Mouse (Mus musculus) frontal cortex, postnatal 14 days (tissue): ENCODE data around the gene Actr3.

Source experiments
- DNase-seq, 2 experiments: peaks; one replicate each; pipeline ENCODE4 v3.0.0; 2022; ENCODE audit warnings: low spot score in 2 of 2

The Actr3 gene

DNA sequence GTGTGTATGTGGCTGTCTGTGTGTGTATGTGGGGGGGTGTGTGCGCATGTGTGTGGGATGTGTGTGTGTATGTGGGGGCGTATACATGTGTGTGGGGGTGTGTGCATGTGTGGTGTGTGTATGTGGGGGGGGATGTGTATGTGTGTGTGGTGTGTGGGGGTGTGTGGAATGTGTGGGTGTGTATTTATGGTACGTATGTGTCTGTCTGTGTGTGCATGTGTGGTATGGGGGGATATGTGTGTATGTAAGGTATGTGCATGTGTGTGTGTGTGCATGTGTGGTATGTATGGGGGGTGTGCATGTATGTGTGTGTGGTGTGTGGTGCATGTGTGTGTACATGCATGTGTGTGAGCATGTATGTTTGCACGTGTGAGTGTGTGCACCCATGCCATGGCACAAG lies 70.0 kb downstream of the Actr3 start:
- no peak for DNase-seq

DNA sequence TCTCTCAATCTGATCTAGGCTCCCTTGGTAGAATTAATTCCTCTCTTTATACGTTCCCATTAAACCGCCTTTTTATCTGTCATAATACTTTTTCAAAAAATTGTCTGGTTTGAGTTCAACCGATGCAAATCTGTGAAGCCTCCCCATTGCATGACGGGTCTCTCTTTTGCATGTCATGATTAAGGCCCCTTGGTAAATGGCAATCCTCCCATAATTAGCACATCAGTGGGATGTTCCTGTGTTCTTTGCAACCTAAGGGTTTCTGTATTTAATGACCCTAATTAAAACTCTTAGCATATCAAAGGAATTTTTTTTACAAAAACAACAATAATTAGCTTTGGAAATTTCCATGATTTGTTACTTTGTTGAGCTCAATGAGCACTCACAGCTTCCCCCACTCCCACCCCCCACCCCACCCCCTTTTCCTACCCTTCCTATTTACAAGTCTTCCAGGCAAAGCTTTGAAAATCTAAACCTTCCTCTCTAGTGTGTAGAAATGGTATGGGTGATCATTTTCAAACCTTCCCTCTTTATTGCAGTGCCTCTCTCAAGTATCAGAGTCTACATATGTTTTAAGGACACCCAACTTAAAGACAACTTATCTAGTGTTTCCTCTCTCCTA lies 84.0 kb downstream of the Actr3 start:
- DNase-seq: no peak

DNA sequence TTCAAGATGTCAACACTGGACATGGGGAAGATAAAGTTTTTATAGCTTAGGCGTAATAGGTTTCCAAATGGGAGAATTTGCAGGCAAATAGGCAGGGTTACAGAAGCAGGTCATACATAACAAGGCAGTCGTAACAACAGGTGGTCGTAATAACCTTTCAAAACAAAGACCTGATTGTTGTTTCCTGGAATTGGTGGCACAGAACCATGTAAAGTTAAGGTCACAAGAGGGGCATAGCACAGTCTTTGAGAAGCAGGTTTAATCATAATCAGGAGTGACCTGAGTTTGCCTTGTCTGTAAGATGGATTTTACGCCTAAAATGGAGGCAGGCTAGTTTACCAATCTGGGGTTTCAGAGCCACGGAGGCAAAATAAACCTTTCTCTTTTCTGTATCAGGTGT lies 84.7 kb downstream of the Actr3 start:
- no peak for DNase-seq

DNA sequence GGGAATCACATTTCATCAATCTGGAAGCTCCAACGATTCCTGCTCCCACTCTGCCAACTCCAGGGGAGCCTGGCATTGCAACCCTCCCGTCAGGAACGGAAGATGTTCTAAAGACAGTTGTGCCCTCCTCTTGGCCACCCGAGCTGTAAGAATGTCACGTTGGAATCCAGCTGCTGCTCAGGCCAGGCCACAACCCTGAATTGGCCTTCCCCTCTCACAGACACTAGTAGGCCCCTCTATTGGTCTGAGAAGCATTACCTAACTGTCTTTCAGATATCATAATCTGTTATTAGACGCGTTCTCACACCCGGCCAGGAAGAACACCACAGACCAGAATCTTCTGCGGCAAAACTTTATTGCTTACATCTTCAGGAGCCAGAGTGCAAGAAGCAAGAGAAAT lies 89.7 kb downstream of the Actr3 start:
- DNase-seq: no peak

DNA sequence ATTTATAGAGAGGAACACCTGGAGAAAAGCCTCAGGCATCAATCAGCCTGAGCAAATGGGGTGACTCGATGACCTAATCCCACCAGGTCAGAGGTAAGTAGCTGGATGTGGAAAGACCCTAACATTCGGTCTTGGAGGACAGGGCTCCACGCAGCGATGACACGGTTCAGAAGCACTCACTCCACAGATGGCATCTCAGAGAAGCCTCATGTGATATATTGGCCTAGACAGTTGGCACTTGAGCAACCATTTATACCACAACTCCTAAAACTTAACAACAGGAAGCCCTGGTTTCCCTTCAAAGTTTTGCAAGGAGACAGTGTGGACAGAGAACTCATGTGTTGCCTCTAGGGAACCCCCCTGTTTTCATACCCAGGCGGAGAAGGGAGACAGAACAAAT lies 90.1 kb downstream of the Actr3 start:
- DNase-seq: no peak

DNA sequence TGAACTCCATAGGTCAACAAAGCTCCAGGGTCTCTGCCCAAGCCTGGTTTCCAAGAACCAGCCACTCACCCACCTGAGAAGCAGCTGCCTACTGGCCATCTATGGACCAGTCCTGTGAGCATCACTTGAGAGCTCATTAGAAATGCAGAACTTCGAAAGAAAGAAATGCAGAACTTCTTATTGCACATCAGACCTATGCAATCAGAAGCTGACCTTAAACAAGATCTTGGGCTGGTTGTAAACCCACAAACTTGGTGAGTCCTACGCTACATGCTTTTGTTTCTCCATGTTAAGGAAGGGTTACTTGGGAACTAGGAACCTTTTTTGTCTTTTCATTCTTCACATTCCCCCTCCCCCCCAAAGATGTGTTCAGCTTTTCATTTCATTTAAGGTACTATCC lies 92.4 kb downstream of the Actr3 start:
- no peak for DNase-seq
